Mouse (Mus musculus) intestine, embryonic 16.5 days (tissue): ENCODE measurements around the gene Tagln2. TPM values are rescaled to one million over a fixed set of nuclear protein-coding genes. Genes with fewer than 3 reads are reported as not detected.

Experiments used
- ATAC-seq: fragments of 200-750 bp; cut with Nextera tagmentation; 2 replicates; pipeline ENCODE4 v1.8.0; 2017; ENCODE audit warnings: moderate TSS enrichment, moderate library complexity
- H3K27ac ChIP-seq: fragments of 300-500 bp; sonication (generic); 2 replicates; pipeline ENCODE4 v1.5.1; 2014; ENCODE audit warnings: mild to moderate bottlenecking, low read length
- H3K27me3 ChIP-seq: fragments of 300-500 bp; sonication (generic); replicated peaks from 2 replicates; pipeline ENCODE4 v1.6.1; 2014; ENCODE audit warnings: low read length, control low read depth, mixed read lengths; ENCODE audit not compliant: control insufficient read depth, insufficient read depth
- H3K36me3 ChIP-seq: fragments of 300-500 bp; sonication (generic); 2 replicates; pipeline ENCODE4 v1.6.1; 2014; ENCODE audit warnings: low read length, control low read depth; ENCODE audit not compliant: control insufficient read depth, insufficient read depth
- H3K4me1 ChIP-seq: fragments of 300-500 bp; sonication (generic); 2 replicates; pipeline ENCODE4 v1.6.1; 2014; ENCODE audit warnings: low read length, control low read depth, mixed read lengths; ENCODE audit not compliant: control insufficient read depth, insufficient read depth
- H3K4me2 ChIP-seq: fragments of 300-500 bp; sonication (generic); 2 replicates; pipeline ENCODE4 v1.6.1; 2014; ENCODE audit warnings: low read depth, low read length, control low read depth
- H3K4me3 ChIP-seq: fragments of 300-500 bp; sonication (generic); 2 replicates; pipeline ENCODE4 v1.5.1; 2014; ENCODE audit warnings: mild to moderate bottlenecking, low read length
- H3K9ac ChIP-seq: fragments of 300-500 bp; sonication (generic); 2 replicates; pipeline ENCODE4 v1.6.1; 2014; ENCODE audit warnings: low read depth, low read length
- H3K9me3 ChIP-seq: fragments of 300-500 bp; sonication (generic); 2 replicates; pipeline ENCODE4 v1.6.1; 2016; ENCODE audit warnings: low read length, control low read depth; ENCODE audit not compliant: control insufficient read depth
- WGBS: fragments of 180-500 bp; shearing (Covaris S2); extraction: QIAGEN DNeasy Blood & Tissue Kit; methylation state at CpG from one replicate; pipeline ENCODE4 v1.1.7; 2014; 5-methylcytosine and 5-hydroxymethylcytosine counted together
- polyA plus RNA-seq: library from polyadenylated mRNA; unstranded; fragments of >200 nt; fragmentation: Nextera tagmentation; extraction: Ambion mirVana; gene quantifications from 2 replicates; pipeline ENCODE4 v1.2.1, GENCODE M21; 2015

The Tagln2 gene
- polyA plus RNA-seq, 1 experiment from 2014 or later = 470 TPM

- H3K27me3 ChIP-seq = no peaks in the 10 kb centered on the region
- H3K4me3 ChIP-seq = peak overlapping the region; percentile 55
- H3K36me3 ChIP-seq = no peaks in the 10 kb centered on the region
- no peak overlapping the region for H3K27ac ChIP-seq
- H3K4me1 ChIP-seq = peaks cover 10% of the 10 kb centered on the region
- no peaks in the 10 kb centered on the region for H3K9me3 ChIP-seq
- no peak for ATAC-seq
- H3K4me2 ChIP-seq = peak overlapping the region; percentile 64
- WGBS = 5% methylated on average over 8 of the region's 8 CpGs
- H3K9ac ChIP-seq = peak overlapping the region; percentile 64
Measured at GRCm38 (mm10) chr1:172549717-172550116, 49.9 kb downstream of the Tagln2 start.

GRCm38 (mm10) chr1:172550551-172550951 is 50.7 kb downstream of the Tagln2 start:
- Histone ChIP-seq H3K27me3 (no peaks in the 10 kb centered on the region), H3K27ac (no peak overlapping the region), H3K9me3 (no peaks in the 10 kb centered on the region), H3K4me2 (peak overlapping the region; percentile 64), H3K4me3 (peak overlapping the region; percentile 55), H3K4me1 (peaks cover 10% of the 10 kb centered on the region), H3K36me3 (no peaks in the 10 kb centered on the region), H3K9ac (peak overlapping the region; percentile 64)
- 2% methylated on average over 8 of the region's 8 CpGs for whole genome bisulfite sequencing
- peak; percentile 94 for ATAC-seq

GRCm38 (mm10) chr1:172551009-172551408 is 51.2 kb downstream of the Tagln2 start:
- Histone ChIP-seq H3K4me3 (peak overlapping the region; percentile 55; the same call in 1 of the 2 replicates), H3K27me3 (no peaks in the 10 kb centered on the region), H3K36me3 (no peaks in the 10 kb centered on the region), H3K27ac (no peak overlapping the region), H3K9me3 (no peaks in the 10 kb centered on the region), H3K4me2 (peak overlapping the region; percentile 64), H3K9ac (0 out of 2 replicates have a peak overlapping the region, but pooled peaks have one; percentile 64), H3K4me1 (peaks cover 10% of the 10 kb centered on the region)
- peak; percentile 10; the same call in 1 of the 2 replicates for ATAC-seq
- 42% methylated on average over 7 of the region's 7 CpGs for WGBS

- no peak overlapping the region for H3K9ac ChIP-seq
- H3K4me1 ChIP-seq = peaks cover 10% of the 10 kb centered on the region
- no peak overlapping the region for H3K4me3 ChIP-seq
- H3K4me2 ChIP-seq = no peak overlapping the region
- no peak overlapping the region for H3K27ac ChIP-seq
- H3K27me3 ChIP-seq = no peaks in the 10 kb centered on the region
- WGBS = 53% methylated on average over 1 of the region's 1 CpGs
- no peaks in the 10 kb centered on the region for H3K9me3 ChIP-seq
- ATAC-seq = no peak
- H3K36me3 ChIP-seq = no peaks in the 10 kb centered on the region
Measured at GRCm38 (mm10) chr1:172552623-172553022, 52.8 kb downstream of the Tagln2 start.

GRCm38 (mm10) chr1:172555638-172556037 is 55.8 kb downstream of the Tagln2 start, which contains the start of gene Vsig8:
Vsig8 (plus strand) TSS chr1:172555938.
- no peaks in the 10 kb centered on the region for H3K9me3 ChIP-seq
- H3K4me2 ChIP-seq = no peak within 1 kb of the TSS
- no peaks in the 10 kb centered on the region for H3K4me1 ChIP-seq
- no peak within 1 kb of the TSS for H3K4me3 ChIP-seq
- WGBS = 78% methylated on average over 11 of the region's 11 CpGs
- H3K36me3 ChIP-seq = no peaks in the 10 kb centered on the region
- H3K27ac ChIP-seq = no peak within 1 kb of the TSS
- no peak within 1 kb of the TSS for H3K9ac ChIP-seq
- ATAC-seq = no peak
- H3K27me3 ChIP-seq = no peaks in the 10 kb centered on the region

Other genes with a start within 250 kb of the Tagln2 start
- gene Atp1a4, start 241.6 kb upstream of the Tagln2 start, polyA plus RNA-seq = not detected in 2 replicates
- 43.1 and 45.2 TPM in 2 replicates for gene Igsf8, start 238.4 kb upstream of the Tagln2 start, polyA plus RNA-seq
- gene Atp1a2, start 202.0 kb upstream of the Tagln2 start, polyA plus RNA-seq = 3.1 and 3.2 TPM in 2 replicates
- not detected in 2 replicates for gene Kcnj9, start 170.7 kb upstream of the Tagln2 start, polyA plus RNA-seq
- gene Kcnj10, start 158.8 kb upstream of the Tagln2 start, polyA plus RNA-seq = 0.07 and 0.10 TPM in 2 replicates
- 5.0 and 5.6 TPM in 2 replicates for gene Pigm, start 123.5 kb upstream of the Tagln2 start, polyA plus RNA-seq
- 1.6 and 2.3 TPM in 2 replicates for gene Slamf9, start 24.7 kb upstream of the Tagln2 start, polyA plus RNA-seq
- 109 and 110 TPM in 2 replicates for gene Igsf9, start 18.3 kb upstream of the Tagln2 start, polyA plus RNA-seq
- gene Cfap45, start 20.8 kb downstream of the Tagln2 start, polyA plus RNA-seq = 1.1 and 1.3 TPM in 2 replicates
- 0.15 and 0.31 TPM in 2 replicates for gene Vsig8, start 55.9 kb downstream of the Tagln2 start, polyA plus RNA-seq
- gene Slamf8, start 90.5 kb downstream of the Tagln2 start, polyA plus RNA-seq = 0.64 and 0.66 TPM in 2 replicates
- gene Fcrl6, start 102.5 kb downstream of the Tagln2 start, polyA plus RNA-seq = not detected in 2 replicates
- 14.1 and 15.8 TPM in 2 replicates for gene Dusp23, start 132.9 kb downstream of the Tagln2 start, polyA plus RNA-seq
- 1.1 and 1.3 TPM in 2 replicates for gene Crp, start 198.0 kb downstream of the Tagln2 start, polyA plus RNA-seq